Mouse (Mus musculus) left cerebral cortex, adult 9 months (tissue): Measurements from ENCODE around the gene Efhb.

Experiments
- DNase-seq, 2 experiments: peaks; one replicate each; pipeline ENCODE4 v3.0.0; 2022; ENCODE audit warnings: low spot score in 2 of 2

Gene Efhb

GRCm38 (mm10) chr17:53462603-53463495, at the start of gene Efhb:
Gene Efhb (minus strand): TSS chr17:53463321.
- peak in 1 of 2 experiments; percentile 58 for DNase-seq

- DNase-seq, result no peak
These were observed 49.3 kb upstream of the Efhb start for GRCm38 (mm10) chr17:53512311-53512951.

DNA sequence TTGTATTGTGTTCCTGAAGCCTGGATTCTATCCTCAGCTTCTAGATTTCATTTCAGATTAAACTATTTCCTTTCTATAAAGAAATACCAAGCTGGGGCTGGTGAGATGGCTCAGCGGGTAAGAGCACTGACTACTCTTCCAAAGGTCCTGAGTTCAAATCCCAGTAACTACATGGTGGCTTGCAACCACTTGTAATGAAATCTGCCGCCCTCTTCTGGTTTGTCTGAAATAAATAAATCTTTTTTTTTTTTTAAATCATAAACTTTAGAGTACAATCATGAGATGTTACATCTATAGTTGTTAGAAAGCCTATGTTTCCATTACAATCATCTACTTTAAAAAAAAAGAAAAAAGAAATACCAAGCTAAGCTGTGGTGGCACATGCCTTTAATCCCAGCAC, 39.8 kb upstream of the Efhb start:
- DNase-seq, result no peak

GRCm38 (mm10) chr17:53489007-53489378, 25.9 kb upstream of the Efhb start:
- DNase-seq, result no peak

DNA sequence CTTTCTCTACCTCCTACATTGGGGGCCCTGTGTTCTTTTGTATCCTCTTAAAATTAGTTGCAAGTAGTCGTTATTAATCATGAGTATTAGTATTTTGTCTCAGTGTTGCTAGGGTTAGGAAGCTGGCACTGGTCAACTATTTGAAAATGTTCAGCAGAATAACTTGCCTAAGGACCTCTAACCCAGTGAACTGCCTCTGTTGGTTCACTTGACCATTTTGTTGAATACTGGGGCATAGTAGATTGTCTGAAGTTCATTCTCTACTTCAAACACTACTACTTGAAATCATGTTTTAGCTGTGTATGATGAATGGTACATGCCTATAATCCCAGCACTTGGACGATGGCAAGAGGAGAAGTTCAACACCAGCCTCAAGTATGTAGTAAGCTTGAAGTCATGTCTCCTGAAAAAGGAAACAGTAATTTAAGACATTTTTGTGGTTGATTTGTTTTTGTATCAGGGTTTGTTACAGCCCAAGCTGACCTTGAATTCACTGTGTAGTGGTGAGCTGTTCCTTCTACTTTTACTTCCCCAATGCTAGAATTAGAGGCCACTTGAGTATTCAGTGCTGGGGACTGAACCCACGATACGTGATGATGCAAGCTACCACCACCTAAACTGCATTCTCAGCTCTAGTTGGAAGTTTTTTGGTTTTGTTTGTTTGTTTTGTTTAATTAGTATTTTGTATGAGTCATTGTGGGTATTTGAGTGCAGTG, 25.3 kb upstream of the Efhb start:
- no peak for DNase-seq

DNA sequence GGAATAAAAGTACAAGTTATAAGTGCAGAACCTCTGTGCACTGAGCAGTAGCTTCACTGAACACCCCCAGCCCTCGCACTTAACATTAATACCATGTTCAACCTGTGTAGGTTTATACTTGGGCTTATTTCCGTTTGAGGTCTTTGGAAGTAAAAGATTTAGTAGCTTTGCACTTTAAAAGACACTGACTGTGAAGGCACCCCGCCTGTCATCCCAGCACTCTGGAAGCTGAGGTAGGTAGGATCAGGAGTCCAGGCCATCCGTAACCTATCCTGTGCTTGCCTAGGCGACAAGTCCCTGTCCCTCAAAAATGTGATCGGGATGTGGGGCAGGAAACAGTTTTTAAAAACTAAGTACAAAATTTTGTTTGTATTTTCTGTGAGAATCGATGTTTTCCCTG, 17.3 kb upstream of the Efhb start:
- DNase-seq, result no peak

GRCm38 (mm10) chr17:53479604-53480041, 16.5 kb upstream of the Efhb start:
- peak; percentile 23 to 54 for DNase-seq

DNA sequence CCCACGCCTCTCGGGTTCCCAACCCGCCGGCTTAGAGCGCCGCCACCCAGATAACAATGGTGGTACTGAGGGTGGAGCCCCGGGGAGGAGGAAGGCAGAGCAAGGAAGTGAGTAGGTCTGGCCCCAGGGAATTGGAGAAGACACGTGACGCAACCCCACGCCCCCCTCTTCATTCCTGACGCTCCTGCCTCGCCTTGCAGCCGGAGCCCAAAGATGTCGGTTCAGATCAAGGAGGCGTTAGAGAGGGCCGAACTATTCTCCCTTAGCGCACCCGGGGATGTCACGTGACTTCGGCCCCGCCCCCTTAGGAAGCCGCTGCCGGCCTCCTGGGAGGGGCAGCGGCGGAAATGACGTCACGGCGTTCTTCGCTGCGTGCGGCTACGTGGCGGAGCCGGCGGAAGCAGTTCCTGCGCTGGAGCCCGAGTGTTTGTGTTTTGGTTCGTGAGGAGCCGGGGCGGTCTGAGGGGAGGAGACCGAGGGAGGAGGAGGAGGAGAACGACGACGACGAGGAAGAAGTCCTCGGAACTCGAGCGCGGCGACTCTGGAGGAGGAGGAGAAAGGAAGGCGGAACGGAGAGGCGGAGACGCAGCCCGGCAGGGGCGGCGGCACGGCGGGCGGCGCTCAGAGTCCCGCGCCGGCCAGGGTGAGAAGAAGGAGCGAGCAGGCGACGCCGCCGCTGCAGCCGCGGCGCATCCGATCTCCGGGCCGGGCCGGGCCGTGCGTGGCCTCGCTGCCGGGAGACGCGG, 15.9 kb upstream of the Efhb start, which contains the start of gene Rab5a:
Gene Rab5a (plus strand): TSS at position 377 of the 746 bp plus-strand sequence.
- DNase-seq, result peak; percentile 99

DNA sequence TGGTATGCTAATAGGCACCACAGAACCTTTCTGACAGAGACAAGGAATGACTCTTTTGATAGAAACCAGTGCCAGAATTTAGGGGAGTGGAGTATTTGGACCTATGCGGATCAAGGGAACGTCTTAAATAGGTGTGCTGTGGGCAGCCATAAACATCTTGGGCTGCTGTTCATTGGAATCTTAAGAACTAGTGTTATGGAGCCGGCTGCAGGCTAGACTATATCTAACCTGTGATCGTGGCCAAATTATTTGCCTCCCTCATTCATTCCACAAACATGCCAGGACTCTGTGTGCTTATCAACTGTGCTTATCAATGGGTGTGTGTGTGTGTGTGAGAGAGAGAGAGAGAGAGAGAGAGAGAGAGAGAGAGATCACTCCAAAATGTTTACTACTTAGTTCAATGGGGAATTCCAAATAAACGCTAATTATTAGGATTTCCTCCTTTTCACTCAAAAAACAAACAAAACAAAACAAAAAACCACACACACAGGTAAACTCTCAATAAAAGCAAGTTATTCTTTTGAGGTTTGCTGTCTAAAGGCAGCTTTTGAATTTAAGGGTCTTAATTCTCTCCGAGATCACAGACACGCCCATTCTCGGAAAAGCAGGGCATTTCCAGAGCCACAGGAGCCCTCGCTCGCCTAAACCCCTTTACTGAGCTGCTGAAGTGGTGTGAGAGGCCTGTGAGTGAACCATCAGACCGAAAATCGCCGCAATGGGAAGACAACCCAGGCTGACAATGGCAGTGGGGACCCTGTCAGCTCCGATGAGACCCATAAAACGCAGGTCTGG, 15.1 kb upstream of the Efhb start:
- DNase-seq, result no peak

- DNase-seq, result no peak
These were observed 5.6 kb upstream of the Efhb start for GRCm38 (mm10) chr17:53468697-53469096.

DNA sequence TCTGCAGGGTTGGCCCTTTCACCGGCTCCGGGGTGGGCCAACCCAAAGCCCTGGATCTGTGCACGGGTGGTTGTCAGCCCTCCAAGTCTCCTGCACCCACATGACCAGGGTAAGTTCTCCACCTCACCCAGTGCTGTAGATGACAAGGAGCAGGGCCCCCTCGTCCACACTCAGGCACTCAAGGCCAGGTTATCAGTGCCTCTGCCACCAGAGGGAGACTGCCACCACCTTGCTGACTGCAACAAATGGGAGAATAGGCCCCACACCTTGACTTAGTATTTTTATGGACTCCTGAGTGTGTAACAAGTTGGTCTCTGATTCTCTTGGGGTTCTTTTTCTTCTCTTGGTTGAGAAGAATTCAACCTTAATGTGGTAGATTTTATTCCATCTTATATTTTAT, 2.4 kb upstream of the Efhb start:
- no peak for DNase-seq

- no peak for DNase-seq
These were observed 347 bp upstream of the Efhb start for GRCm38 (mm10) chr17:53463496-53463840.

GRCm38 (mm10) chr17:53456742-53457141, 6.4 kb downstream of the Efhb start:
- no peak for DNase-seq

DNA sequence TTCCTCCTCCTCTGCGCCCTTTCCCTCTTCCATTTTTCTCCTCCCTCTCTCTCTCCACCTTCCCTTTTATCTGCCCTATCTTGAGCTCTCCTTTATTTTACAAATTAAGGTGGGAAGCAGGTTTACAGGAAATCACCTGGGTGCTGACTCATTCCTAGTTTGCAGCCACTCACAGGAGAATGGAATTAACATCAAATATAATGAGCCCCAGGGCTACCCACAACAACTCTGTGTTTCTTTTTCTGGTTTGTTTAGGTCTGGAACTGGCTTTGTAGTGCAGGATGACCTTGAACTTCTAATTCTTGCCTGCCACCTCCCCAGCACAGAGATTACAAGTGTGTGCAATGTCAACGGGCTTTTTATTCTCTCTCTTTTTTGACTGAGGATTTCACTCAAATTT, 7.0 kb downstream of the Efhb start:
- DNase-seq, result no peak

DNA sequence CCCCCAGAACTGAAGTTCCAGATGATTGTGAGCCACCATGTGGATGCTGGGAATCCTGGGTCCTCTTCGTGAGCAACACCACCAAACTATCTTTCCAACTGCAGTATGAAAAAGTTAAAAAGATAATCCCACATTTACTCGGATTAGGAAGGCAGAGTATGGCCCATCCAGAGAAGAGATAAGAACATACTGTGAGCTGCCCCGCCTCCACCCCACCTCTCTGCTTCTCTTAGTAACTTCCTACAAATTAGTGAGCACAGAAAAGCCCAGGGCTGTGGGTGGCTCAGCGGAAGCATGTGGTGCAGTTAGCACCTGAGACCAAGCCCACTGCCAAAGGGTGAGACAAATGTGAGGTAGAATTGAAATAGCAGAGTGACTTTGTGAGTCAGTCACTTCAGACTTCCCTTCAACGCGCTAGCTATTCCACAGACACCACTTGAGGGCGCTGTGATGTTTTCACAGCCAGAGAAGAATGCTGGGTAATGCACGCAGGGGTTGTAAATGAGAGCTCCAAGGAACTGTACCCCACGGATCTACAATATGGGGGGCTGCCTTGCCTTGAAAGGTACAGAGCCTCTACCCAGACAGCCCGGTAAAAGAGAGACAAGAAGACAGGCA, 60.3 kb downstream of the Efhb start:
- DNase-seq, result peak in 1 of 2 experiments; percentile 36

DNA sequence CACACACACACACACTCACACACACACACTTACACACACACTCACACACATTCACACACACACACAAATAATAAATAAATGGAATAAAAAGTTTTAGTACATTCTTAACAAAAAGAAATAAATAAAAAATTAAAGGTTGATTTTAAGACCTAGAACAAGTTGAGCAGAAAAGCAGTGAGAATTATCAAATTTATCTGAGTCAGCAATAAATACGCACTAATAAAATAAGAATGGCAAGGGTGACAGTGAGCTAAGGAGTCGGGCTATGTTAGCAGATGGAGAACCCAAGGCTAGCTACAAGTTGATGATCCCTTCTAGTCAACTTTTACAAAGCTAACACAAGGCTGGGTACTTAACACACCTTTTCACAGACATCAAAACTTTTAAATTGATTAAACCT, 69.9 kb downstream of the Efhb start:
- DNase-seq, result no peak

GRCm38 (mm10) chr17:53389507-53389906, 73.6 kb downstream of the Efhb start:
- peak in 1 of 2 experiments; percentile 48 for DNase-seq

DNA sequence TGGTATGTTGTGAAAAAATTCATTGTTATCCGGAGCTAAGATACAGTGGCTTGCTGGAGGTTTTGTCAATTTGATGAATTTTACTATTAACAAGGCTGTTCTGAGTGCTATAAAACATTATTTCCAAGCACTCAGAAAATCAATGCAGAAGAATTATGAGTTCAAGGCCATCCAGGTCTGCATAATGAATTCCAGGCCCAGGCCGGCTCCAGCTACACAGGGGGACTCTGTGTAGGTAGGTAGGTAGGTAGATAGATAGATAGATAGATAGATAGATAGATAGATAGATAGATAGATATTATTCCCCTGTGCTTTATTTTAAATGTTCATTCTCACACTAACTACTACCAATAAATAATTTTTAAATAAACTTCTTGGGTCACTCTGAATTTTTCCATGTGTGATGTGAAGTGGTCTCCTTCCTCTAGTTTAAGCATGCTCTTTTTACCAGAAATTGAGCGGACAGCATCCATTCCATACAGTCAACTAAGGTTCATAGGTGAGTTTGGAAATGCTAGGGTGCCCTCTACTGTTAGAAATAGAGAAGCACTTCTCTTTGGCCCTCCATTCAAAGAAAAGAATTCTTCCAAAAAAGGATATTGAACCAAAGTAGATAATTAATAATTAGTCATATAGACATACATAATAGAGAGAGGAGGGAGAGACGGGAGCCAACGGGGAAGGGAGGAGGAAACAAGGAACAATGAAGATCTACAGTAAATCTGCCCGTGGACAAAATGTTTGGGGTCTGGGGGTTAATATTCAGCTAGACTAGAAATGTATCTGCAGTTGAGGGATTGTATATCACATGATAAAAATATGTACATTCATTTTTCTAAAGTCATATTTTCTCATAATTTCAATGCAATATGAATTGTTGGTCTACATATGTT, 75.3 kb downstream of the Efhb start:
- peak in 1 of 2 experiments; percentile 5 for DNase-seq

DNA sequence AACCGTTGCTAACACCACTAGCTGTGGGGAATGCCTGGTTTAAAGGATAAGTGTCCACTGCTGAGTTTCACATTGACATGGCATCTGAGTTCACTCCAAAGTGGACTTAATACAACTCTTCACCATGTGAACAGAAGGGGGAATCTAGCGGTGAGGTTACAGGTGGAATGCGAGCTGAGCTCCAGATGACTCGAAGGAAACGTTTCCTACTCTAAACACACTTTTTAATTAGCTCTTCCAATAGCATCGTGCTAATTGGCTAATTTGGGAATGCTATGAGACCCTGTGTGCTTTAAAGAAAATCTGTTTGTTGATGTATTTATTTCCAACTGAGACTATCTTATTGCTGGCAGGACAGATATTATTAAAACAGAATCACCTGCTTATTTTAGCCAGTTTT, 76.3 kb downstream of the Efhb start:
- DNase-seq, result no peak
